Mouse (Mus musculus): ENCODE results near the gene Ctag2. TPM values are rescaled to one million over a fixed set of nuclear protein-coding genes. Genes with fewer than 3 reads are reported as not detected.

Ctag2 gene
- polyA plus RNA-seq (2015; fragmentation: Nextera tagmentation; extraction: Ambion mirVana) = not detected in 2 replicates

DNA sequence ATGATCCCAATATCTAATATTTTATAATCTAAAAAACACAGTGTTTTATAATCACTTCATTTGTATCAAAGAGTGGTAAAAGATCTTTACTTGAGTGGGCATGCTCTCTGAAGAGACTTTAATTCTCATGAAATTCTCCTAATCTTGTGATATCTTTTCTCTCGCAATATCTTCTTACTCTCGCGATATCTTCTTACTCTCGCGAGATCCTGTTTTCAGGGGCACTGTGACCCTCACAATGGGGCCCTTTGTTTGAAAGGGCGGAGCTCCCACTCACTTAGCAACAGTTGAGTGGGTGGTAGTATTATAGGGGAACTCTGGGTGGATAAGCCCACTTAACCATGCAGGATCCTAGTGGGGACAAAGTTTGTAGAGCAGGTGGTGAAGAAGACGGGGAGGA is at the start of gene Ctag2:
Ctag2 (plus strand) TSS at position 301 of the 400 bp plus-strand sequence.
- Histone ChIP-seq H3K4me2 (no peak within 1 kb of the TSS), H3K9me3 (no peaks in the 10 kb centered on the region), H3K27me3 (no peaks in the 10 kb centered on the region), H3K27ac (no peak within 1 kb of the TSS), H3K4me1 (no peaks in the 10 kb centered on the region), H3K4me3 (no peak within 1 kb of the TSS), H3K9ac (no peak within 1 kb of the TSS), H3K36me3 (no peaks in the 10 kb centered on the region)
- ATAC-seq (ENCODE audit: borderline replicate concordance, extremely low read depth, low FRiP score, low TSS enrichment) = no peak
- 90% methylated on average over 7 of the region's 7 CpGs for WGBS

Measured in lung, embryonic 15.5 days (tissue).